Mouse (Mus musculus) adrenal gland, adult 18-20 months (tissue): ENCODE results near the gene Gm38431. TPM values are rescaled to one million over a fixed set of nuclear protein-coding genes. Genes with fewer than 3 reads are reported as not detected.
"Not testable (repeated sequence)": the region's sequence is repeated elsewhere in the genome, so short reads cannot be mapped to it uniquely, and the experiment has no call there.

Experiments used
- DNase-seq, 2 experiments: peaks; one replicate each; pipeline ENCODE4 v3.0.0; 2021 to 2022; ENCODE audit warnings: low spot score in 2 of 2
- total RNA-seq, 2 experiments: library from RNA; stranded (reverse); gene quantifications; 1 replicate in 1 of 2; 2 replicates in 1 of 2; pipeline ENCODE4 v1.2.3; 2021

Gm38431 gene
- total RNA-seq, 2 experiments from 2014 or later, result 1.8 to 1.9 TPM

DNA sequence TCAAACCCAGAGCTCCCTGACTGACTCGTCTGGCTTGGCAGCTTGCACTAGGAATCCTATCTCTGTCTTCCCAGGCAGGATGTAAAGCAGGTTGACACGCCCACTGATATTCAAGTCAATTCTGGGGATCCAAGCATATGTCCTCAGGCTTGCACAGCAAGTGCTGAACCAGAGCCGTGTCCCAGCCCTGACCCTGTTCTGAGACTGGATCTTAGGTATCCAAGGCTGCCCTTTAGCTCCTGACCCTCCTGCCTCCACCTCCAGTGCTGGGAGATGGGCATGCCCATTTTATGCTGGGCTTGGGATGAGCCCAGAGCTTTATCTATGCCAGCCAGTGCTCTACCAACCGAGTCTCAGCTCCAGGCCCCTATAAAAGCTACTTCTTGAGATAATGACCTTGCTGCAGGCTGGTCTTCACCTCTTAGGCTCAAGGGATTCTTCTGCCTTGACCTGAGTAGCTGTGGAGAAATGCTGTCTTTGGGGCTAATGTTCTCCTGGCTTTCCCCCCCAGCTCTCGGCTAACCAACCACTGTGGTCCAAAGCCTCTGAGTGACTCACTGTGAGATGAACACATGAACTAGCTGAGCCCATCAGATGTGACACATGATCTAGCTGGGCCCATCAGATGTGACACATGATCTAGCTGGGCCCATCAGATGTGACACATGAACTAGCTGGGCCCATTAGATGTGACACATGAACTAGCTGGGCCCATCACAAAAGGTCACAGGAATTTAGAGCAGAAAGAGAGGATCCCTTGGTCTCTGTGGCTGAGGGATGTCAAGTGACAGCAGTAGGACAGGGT is 14.2 kb upstream of the Gm38431 start:
- DNase-seq, result no peak

DNA sequence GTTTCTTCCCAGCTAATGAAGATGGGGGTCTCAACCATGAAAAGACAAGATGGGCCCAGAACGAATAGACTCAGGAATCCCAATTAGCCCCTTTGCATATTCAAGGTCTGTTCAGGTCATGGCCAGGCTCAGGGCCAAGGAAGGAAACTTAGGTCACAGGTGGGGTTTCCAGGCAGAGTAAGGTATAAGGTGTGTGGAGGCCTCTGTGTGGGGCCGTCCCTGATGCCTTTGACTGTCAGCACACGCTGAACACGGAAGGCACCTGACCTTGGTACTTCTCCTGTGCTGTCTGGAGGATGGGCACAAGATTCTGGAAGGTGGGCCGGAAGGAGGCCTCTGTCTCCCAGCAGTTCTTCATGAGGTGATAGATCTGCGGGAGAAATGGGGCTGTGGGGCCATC is 13.0 kb upstream of the Gm38431 start:
- no peak for DNase-seq

DNA sequence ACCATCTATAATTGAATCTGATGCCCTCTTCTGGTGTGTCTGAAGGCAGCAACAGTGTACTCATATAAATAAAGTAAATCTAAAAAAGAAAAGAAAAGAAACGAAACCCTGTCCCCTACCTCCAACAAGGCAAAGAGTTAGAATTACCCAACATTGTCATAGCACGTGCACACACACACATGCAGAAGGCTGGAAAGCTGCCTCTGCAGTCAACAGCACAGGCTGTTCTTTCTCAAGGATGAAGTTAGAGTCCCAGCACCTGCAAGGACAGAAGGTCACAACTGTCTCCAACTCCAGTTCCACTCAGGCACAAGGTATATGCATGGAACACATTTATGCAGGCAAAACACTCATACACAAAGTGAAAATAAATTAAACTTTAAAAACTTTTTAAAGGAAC is 10.3 kb upstream of the Gm38431 start:
- DNase-seq, result no peak

DNA sequence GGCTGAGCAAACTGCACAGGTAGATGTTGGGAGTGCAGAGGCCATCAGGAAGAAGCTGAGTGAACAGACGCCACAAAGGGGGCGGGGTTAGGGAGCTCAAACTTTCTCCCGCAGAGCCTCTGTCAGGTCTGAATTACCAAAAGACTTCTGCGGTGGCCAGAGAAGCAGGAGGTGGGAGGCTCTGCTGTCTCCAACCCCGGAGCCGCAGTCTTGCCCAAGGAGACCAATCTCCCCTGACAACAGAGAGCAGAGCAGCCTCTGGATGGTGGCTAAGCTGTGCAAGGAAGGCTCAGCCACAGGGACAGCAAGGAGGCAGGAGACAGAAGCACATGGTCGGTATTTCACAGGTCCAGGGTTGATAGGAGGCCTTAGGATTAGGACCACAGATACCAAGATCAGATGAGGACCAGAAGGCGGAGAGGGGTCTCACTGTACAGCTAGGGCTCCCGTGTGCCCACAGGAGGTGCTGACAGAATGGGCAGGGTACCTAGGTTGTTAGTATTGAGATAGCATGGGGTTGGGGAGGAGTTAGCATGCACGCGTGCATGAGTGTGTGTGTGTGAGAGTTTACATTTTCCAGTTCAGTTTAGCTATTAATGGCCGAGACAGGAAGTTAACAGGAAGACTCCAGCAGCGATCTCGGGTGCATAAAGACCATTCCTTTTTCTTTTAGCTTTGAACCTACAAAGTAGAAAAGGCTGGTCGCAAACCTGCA is 8.8 kb upstream of the Gm38431 start:
- no peak for DNase-seq

DNA sequence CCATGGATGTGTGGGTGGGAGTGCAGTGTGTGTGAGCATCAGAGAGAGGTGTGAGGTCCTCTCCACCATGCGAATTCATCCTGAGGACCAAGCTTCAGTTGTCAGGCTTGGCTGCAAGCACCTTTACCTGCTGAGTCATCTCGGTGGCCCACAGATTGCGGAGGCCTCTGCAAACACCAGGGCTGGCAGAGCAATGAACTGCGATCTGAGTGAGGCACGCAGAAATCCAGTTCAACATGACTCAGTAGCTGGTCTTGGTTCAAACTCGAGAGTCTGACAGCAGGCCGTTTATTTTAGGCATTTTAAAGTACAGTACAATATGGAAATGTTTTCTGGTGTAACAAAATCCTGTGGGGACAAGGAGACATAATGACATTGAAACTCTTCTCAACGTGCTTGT is 6.0 kb upstream of the Gm38431 start:
- no peak for DNase-seq

DNA sequence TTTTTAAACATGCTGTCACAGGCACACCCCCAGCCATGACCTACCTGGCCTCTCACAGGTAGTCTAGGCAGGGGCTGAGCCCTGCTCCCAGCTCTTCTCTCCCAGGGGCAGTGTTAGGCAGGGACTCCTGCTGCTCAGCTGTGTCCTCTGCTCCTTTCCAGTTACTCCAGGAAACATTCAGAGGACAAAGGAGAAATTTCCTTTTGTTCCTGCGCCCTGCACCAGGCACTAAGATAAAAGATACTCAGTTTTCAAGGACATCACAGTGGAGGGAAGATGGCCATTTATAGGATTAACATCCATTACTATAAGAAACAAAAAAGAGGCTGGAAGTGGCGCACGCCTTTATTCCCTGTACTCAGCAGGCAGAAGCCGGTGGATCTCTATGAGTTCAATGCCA is 4.2 kb upstream of the Gm38431 start:
- no peak for DNase-seq

DNA sequence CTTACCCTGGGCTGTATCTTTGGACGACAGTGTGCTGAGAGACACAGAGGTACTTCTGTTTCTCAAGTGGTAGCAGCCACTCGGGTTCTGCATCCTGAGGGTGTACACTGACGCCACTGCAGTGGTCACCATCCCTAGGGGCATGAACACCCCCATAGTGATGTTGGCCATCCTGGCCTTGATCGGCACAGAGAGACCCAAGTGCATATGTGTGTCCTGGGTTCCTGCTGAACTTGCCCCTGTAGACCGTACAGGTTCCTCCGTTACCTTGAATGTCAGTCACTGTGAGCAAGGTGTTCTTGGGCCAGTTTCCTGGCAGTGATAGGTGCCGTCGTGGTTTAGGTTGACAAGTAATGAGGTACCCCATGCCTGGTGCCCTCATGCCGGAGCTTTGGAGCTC is 1.6 kb upstream of the Gm38431 start:
- DNase-seq, result no peak

DNA sequence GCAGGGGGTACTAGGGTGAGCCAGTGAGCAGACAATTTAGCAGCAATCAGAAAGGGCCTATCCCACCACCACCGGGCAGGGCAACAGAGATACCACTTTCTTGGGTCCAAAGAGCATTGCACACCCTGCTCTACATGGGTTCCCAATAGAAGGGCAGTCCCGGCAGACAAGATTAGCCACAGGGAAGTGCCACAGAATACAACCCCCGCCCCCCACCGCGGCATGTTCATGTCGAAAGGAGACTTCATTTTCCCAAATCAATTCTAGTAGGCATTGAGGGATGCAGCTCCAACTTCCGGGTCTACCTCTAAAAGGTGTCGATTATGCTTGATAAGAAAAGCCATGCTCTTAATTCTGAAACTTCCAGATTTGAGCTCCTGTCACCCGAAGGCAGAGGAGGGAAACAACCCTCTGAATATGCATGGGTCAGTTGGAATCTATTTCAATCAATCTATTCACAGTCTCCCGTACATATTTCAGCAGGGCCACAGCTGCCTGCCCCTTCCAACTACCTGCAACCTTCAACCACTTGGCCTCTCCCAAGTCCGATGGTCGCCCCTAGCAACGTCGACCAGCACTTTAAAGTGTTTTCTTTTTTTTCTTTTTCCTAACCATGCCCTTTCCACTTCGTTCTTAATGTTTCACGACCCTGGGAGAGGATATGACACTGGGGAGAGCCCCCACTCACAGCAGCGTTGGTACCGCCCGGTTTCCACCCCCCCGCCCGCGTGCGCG is 658 bp downstream of the Gm38431 start:
- no peak for DNase-seq

DNA sequence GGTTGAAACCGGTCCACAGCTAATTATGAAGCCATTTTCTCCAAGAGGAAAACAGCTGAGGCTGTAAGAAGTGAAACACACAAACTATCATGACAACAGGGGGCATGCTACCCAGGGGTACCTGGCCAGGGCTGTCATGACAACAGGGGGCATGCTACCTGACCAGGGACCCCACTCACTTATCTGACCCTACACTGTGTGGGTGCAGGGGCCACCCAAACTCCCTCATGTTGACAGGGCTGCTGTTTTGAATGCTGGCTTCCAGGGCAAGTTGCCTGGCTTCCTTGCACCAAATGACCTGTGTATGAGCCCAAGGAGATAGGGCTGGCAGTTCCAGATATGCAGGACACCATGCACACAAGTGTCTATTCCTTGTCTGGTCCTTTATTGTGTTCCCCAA is 1.3 kb downstream of the Gm38431 start:
- no peak for DNase-seq

DNA sequence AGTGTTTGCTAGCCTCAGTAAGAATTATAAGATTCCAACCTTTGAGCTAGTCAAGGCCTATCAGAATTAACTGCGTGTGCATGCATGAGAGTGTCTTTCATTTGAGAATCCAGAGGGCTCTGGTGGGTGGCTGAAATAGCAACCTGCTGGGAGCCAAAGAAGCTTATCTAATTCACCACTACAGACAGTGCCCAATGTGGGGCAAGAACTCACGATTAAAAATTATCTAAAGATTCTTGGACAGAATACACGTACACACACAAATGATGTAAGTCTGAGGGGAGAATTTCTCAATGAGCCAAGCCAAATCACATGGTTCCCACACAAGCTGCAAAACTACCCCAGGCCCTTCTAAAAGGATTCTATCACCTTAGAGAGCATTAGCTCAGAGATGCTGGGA is 8.5 kb downstream of the Gm38431 start:
- no peak for DNase-seq

DNA sequence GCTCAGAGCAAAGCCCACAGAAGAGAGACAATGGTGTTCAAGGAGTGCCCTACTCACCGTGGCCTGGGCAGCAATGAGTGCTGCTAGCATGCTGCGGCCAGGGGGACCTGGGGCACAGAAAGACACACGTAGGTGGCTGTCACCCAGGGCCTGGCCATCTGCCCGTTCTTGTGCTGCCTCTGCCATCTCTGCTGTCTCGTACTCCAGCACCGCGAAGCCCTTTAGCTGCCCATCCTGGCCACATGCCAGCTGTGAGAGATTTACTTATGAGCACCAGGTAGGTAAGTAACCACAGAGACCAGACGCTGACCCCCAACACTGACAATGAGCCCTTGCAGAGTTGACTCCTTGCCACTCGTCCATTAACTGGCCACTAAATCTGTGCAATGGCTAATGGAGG is 10.7 kb downstream of the Gm38431 start:
- no peak for DNase-seq

DNA sequence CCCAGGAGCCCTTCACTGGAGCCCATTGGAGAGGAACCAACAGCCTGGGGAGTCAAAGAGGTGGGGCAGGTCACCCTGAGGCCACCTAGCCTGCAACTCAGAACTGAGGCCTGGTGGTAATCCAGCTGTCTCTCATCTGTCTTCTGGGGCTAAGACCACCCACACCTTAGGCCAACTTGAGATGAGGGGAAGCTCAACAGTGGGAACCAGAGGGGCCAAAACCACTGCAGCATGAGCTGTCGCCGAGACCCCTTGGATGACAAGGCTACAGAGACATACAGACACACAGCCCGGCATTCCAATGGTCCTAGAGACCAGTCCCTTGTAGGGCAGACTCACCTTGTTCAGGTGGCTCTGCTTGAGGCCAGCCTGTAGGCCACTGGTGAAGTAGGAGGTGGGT is 16.2 kb downstream of the Gm38431 start:
- no peak for DNase-seq

DNA sequence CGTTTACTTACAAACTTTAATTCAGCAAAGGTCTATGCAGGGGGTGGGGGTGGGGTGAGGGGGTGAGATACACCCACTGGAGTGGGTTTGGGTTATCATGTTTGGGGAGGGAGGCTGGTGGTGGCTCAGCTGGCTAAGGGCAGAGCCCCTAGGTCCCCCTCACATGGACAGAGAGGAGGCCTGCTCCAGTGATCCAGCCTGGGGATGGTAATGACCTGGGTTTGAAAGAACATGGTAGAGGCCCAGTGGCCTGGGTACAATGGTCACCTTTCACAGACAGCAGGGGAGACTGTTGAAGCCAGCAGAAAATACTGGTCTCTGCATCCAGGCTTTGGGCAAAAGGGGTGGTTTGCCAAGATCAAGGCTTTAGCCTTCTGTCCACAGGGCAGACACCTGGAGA is 17.6 kb downstream of the Gm38431 start:
- DNase-seq, result no peak

DNA sequence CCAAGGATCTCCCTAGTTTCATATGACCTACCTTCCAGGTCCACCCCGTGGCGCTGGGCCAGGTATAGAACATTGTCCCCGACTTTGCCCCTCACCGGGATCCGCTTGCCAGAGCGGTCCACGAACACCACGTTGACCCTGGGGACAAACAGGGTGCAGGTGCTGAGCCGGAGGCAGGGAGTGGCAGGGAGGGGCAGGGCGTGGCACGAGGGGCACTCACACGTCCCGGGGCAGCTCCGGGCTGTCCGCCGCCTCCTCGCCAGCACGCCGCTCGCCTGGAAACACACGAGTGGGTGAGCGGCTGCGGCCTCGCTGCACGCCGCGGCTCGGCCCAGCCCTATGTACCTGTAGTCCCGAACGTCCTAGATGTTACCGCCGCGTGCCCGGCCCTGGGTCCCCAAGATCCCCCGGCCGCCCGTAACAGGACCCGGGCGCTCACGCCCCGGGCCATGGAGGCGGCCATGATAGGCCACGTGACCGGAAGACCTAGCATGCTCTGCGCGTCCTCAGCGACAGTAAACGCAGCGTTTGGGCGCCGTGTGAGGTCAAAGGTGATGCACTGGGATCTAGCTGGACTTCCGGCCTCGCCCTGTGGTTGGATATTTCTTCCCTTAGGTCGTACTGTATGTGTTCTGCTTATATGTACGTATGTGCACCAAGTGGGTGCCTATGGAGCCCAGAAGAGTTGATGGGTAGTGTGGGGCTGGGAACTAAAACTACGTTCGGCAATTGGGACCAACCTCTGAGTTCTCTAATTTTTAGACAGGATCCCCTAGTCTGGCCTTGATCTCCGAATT is 18.6 kb downstream of the Gm38431 start, which contains the start of the genes Gm49373 and Fdx1l:
Gene Gm49373 (minus strand): TSS at position 53 of the 797 bp plus-strand sequence.
Gene Fdx1l (minus strand): TSS at position 571 of the 797 bp plus-strand sequence.
- peak; percentile 82 to 84 for DNase-seq

DNA sequence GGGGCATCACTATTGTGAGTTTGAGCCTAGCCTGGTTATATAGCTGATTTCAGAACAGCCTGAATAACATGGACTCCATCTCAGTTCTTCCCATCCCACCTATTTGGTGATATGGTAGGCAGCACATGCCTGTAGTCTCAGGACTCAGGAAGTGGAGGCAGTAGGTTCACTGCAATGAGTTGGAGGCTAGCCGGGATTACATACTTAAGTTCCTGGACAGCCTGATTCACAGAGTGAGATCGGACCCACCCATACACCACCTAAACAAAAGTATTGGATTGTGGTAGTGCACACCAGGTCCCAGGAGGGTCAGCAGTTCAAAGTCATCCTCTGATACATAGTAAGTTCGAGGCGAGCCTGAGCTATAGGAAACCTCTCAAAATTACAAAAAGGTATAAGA is 19.2 kb downstream of the Gm38431 start:
- no peak for DNase-seq

DNA sequence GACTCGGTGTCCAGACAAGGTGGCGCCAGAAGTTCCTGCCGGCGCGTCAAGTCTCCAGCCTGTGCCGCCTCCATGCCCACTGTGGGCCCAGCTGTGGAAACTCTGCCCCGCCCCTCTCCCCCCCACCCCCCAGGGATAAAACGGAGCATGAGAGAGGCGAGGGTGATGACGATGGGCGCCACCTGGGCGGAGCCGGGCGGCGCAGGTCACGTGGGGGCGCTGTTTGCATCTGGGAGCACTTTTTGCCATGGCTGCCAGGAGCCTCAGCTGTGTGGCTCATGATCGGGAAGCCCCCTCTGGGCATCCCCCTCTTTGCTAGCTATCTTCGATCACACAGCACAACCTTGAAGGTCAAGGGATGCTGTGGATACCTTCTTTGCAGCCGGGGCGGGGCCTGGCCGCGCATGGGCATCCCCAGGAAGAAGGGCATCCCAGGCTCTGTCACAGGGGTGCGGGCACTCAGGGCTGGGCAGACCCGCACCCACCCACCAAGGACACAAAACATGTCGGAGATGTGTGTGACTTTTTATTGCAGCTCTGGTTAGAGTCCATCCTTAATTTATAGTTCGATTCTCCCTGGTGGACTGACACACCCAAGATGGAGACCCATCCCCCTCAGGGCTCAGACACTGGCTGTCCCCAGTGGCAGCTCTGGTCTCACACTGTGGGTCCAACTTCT is 24.7 kb downstream of the Gm38431 start, which contains the start of gene Zglp1:
Gene Zglp1 (minus strand): TSS at position 88 of the 679 bp plus-strand sequence.
- DNase-seq, result no peak

DNA sequence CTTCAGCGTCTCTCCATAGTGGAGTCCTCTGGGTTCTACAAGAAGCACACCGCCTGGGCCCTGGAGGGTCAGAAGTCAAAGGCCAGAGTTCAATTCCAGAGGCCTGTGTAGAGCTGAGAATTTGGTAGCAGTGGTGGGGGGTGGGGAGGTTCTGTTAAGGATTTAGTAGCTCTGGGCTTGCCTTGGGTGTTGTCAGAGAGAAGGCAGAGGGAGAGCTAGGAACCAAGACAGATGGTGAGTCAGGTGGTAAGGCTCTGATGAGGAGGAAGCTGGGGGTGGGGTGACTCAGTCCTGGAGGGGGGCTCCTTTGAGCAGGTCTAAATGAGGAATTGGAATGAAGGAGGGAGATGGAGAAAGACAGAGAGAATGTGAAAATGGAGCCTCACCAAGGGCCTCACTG is 28.9 kb downstream of the Gm38431 start:
- DNase-seq, result no peak

DNA sequence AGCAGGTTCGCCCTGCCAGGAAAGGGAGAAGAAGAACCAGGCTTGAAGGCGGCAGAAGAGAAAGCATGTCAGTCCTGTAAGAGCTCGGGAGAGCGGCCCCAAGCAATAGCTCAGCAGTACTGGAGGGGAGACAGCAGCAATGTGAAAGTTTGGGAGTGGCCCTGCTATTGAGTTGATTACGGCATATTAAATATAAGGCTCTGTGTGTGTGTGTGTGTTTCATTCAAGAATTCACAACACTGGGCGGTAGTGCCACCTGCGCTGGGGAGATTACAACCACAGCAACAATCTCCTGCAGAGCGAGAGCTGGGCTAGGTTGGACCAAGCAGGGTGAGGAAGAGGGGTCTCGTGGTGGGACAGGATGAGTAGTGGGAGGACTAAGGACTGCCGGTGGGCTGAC is 40.2 kb downstream of the Gm38431 start:
- DNase-seq, result no peak

DNA sequence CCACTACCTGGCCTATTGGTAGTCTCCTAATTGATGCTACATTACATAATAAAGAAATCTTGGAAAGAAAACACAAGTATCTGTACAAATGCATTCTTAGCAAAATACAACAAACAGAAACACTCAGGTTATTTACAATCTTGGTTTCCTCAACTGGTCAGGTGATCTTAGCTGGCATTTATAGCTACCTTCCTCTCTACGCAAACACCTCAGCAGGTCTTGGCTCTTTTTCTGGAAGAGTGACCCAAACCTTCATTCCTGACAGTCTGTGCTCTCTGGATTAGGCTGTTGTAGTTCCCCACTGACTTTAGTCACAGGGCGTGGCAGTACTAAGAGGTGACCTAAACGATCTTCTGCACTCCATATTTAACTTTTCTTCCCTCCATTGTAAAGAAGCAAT is 46.6 kb downstream of the Gm38431 start:
- no peak for DNase-seq

DNA sequence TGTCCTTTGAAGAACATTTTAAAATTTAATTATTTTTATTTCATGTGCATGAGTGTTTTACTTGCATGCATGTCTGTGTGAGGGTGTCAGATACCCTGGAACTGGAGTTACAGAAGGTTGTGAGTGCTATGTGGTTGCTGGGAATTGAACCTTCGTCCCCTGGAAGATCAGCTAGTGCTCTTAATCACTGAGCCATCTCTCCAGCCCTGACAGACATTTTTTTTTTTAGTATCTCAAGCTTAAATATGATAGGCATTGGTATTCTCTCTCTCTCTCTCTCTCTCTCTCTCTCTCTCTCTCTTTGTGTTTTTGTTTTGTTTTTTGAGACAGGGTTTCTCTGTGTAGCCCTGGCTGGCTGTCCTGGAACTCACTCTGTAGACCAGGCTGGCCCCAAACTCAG is 47.0 kb downstream of the Gm38431 start:
- DNase-seq, result not testable (repeated sequence)
